Mouse (Mus musculus): Measurements from ENCODE around the gene Lcat. TPM values are rescaled to one million over a fixed set of nuclear protein-coding genes. Genes with fewer than 3 reads are reported as not detected.

The Lcat gene
- total RNA-seq, 2 experiments from 2014 or later = 20.0 to 21.9 TPM

- intact Hi-C loops (cut with DNase I) = no loop called here
- DNase-seq (ENCODE audit: low spot score in 2 of 2) = no peak
These were observed 13.4 kb upstream of the Lcat start for GRCm38 (mm10) chr8:105956556-105956955.

- peak; percentile 50 to 57 for DNase-seq (ENCODE audit: low spot score in 2 of 2)
- intact Hi-C loops (cut with DNase I) = no loop called here
These were observed 8.0 kb upstream of the Lcat start for GRCm38 (mm10) chr8:105951057-105951659.

- DNase-seq (ENCODE audit: low spot score in 2 of 2) = peak; percentile 73 to 80
- intact Hi-C loops (cut with DNase I) = no loop called here
These were observed 6.2 kb upstream of the Lcat start for GRCm38 (mm10) chr8:105949350-105949749.

- no peak for DNase-seq (ENCODE audit: low spot score in 2 of 2)
- intact Hi-C loops (cut with DNase I) = no loop called here
These were observed 640 bp downstream of the Lcat start for GRCm38 (mm10) chr8:105942542-105942941.

GRCm38 (mm10) chr8:105942026-105942425 is 1.2 kb downstream of the Lcat start:
- intact Hi-C loops (cut with DNase I) = no loop called here

GRCm38 (mm10) chr8:105938306-105938669 is 4.9 kb downstream of the Lcat start, which contains the start of gene Psmb10:
Gene Psmb10, minus strand, starts transcription at chr8:105938444.
- intact Hi-C loops (cut with DNase I) = loop anchor here (5.0 kb wide), 1 partner anchor 74 kb away; the partner anchor contains the start of gene Ddx28

More at GRCm38 (mm10) chr8:105942026-105942425, 1.2 kb downstream of the Lcat start:
- DNase-seq (ENCODE audit: low spot score in 2 of 2) = no peak

GRCm38 (mm10) chr8:105937496-105938305 is 5.5 kb downstream of the Lcat start:
- intact Hi-C loops (cut with DNase I) = loop anchor here (5.0 kb wide), 1 partner anchor 75 kb away; the partner anchor contains the start of gene Ddx28
- DNase-seq (ENCODE audit: low spot score in 2 of 2) = peak in 1 of 2 experiments; percentile 44

More at GRCm38 (mm10) chr8:105938306-105938669, 4.9 kb downstream of the Lcat start, which contains the start of gene Psmb10:
- no peak for DNase-seq (ENCODE audit: low spot score in 2 of 2)

GRCm38 (mm10) chr8:105936866-105937475 is 6.2 kb downstream of the Lcat start:
- intact Hi-C loops (cut with DNase I) = loop anchor here (5.0 kb wide), 1 partner anchor 75 kb away; the partner anchor contains the start of gene Ddx28

GRCm38 (mm10) chr8:105935863-105936603 is 7.1 kb downstream of the Lcat start:
- no peak for DNase-seq (ENCODE audit: low spot score in 2 of 2)
- intact Hi-C loops (cut with DNase I) = loop anchor here (5.0 kb wide), 1 partner anchor 76 kb away; the partner anchor contains the start of gene Ddx28

More at GRCm38 (mm10) chr8:105936866-105937475, 6.2 kb downstream of the Lcat start:
- DNase-seq (ENCODE audit: low spot score in 2 of 2) = peak; percentile 83 to 85

- intact Hi-C loops (cut with DNase I) = loop anchor here (5.0 kb wide), 1 partner anchor 77 kb away; the partner anchor contains the start of gene Ddx28
These were observed 8.1 kb downstream of the Lcat start for GRCm38 (mm10) chr8:105935105-105935504.

GRCm38 (mm10) chr8:105933762-105934161 is 9.4 kb downstream of the Lcat start, which contains the start of gene Ctrl:
Gene Ctrl, minus strand, starts transcription at chr8:105933862.
- DNase-seq (ENCODE audit: low spot score in 2 of 2) = no peak
- intact Hi-C loops (cut with DNase I) = loop anchor here (5.0 kb wide), 2 partner anchors 41 to 221 kb away; partner anchors contain the start of gene Nrn1l

More at GRCm38 (mm10) chr8:105935105-105935504, 8.1 kb downstream of the Lcat start:
- DNase-seq (ENCODE audit: low spot score in 2 of 2) = no peak

- intact Hi-C loops (cut with DNase I) = loop anchor here (5.0 kb wide), 2 partner anchors 40 to 220 kb away; partner anchors contain the start of gene Nrn1l
- DNase-seq (ENCODE audit: low spot score in 2 of 2) = no peak
These were observed 10.7 kb downstream of the Lcat start for GRCm38 (mm10) chr8:105932525-105932924.

- intact Hi-C loops (cut with DNase I) = loop anchor here (5.0 kb wide), 2 partner anchors 39 to 219 kb away; partner anchors contain the start of gene Nrn1l
These were observed 11.9 kb downstream of the Lcat start for GRCm38 (mm10) chr8:105931271-105931670.

GRCm38 (mm10) chr8:105930602-105931001 is 12.6 kb downstream of the Lcat start:
- intact Hi-C loops (cut with DNase I) = loop anchor here (5.0 kb wide), 2 partner anchors 38 to 218 kb away; partner anchors contain the start of gene Nrn1l
- peak; percentile 75 to 81 for DNase-seq (ENCODE audit: low spot score in 2 of 2)

More at GRCm38 (mm10) chr8:105931271-105931670, 11.9 kb downstream of the Lcat start:
- DNase-seq (ENCODE audit: low spot score in 2 of 2) = peak in 1 of 2 experiments; percentile 55

- intact Hi-C loops (cut with DNase I) = no loop called here
- DNase-seq (ENCODE audit: low spot score in 2 of 2) = no peak
These were observed 18.1 kb downstream of the Lcat start for GRCm38 (mm10) chr8:105925123-105925522.

GRCm38 (mm10) chr8:105919390-105919789 is 23.8 kb downstream of the Lcat start:
- no peak for DNase-seq (ENCODE audit: low spot score in 2 of 2)
- intact Hi-C loops (cut with DNase I) = no loop called here

GRCm38 (mm10) chr8:105900941-105901616 is 42.1 kb downstream of the Lcat start:
- no peak for DNase-seq (ENCODE audit: low spot score in 2 of 2)
- intact Hi-C loops (cut with DNase I) = no loop called here
